ENCODE assay signal across 22 mouse cellular contexts in genomic region chr4:133195014-133195413, GRCm38 (mm10). TPM values are rescaled to one million over a fixed set of nuclear protein-coding genes. Genes with fewer than 3 reads are reported as not detected.
DNase-seq lines count a peak whose midpoint lies in the region; ATAC-seq and TF ChIP-seq lines count a peak whose summit lies in the region.
"Had no signal": no experiment of that assay in that cellular context is flagged by ENCODE, and none has a peak within 500 bp of the region (broad histone marks: within the 10 kb centered on the region; RNA-seq: fewer than 3 reads in every experiment).

No protein-coding gene starts in this region.

- TF ChIP-seq EP300 in stomach, postnatal 0 days (optimal IDR thresholded peaks at IDR 0.05) = no peak

- no peak overlapping the region for H3K4me3 ChIP-seq in stomach, embryonic 16.5 days (replicated peaks; ENCODE audit: low read length)
- no peak overlapping the region for H3K4me3 ChIP-seq in stomach, postnatal 0 days (ENCODE audit: low read depth, low read length)
- H3K4me3 ChIP-seq in C2C12 (ENCODE audit: insufficient read depth, poor library complexity, severe bottlenecking) = no peak overlapping the region
- H3K4me3 ChIP-seq in myocyte = no peak overlapping the region
- H3K4me3 ChIP-seq in hindbrain, embryonic 14.5 days (replicated peaks; ENCODE audit: low read length) = no peak overlapping the region
- H3K4me3 ChIP-seq in midbrain, embryonic 10.5 days = no peak overlapping the region

- H3ac ChIP-seq in C2C12 (ENCODE audit: control insufficient read depth, insufficient read length, low read depth) = no peak overlapping the region
- no peak overlapping the region for H3ac ChIP-seq in myocyte (ENCODE audit: control insufficient read depth, insufficient read length)

- DNase-seq in stomach, postnatal 0 days (ENCODE audit: low spot score) = no peak
- no peak for DNase-seq in hindbrain, embryonic 14.5 days (ENCODE audit: low spot score)
- DNase-seq in midbrain, embryonic 10.5 days (ENCODE audit: low spot score) = no peak
- DNase-seq: adrenal gland, adult 2 months; adrenal gland, adult 8-10 months; adrenal gland, postnatal 10 days; adrenal gland, postnatal 14 days; adrenal gland, postnatal 25 days; adrenal gland, postnatal 36 days; B cell, adult 2 months; cerebellum, adult 11 months; cerebellum, adult 11-12 months; cerebellum, adult 18-20 months; cerebellum, adult 2 months had no signal

- no peaks in the 10 kb centered on the region for H3K27me3 ChIP-seq in stomach, embryonic 16.5 days (ENCODE audit: control insufficient read depth, insufficient read depth, low read length)
- H3K27me3 ChIP-seq in stomach, postnatal 0 days (ENCODE audit: control insufficient read depth, insufficient read depth, low read length) = no peaks in the 10 kb centered on the region
- H3K27me3 ChIP-seq in C2C12 (ENCODE audit: control insufficient read depth, insufficient read depth, insufficient read length) (no peaks in the 10 kb centered on the region), myocyte (ENCODE audit: control insufficient read depth, insufficient read depth, insufficient read length) (no peaks in the 10 kb centered on the region)
- H3K27me3 ChIP-seq in hindbrain, embryonic 14.5 days (ENCODE audit: control insufficient read depth, insufficient read depth, low read length) = no peaks in the 10 kb centered on the region
- H3K27me3 ChIP-seq in midbrain, embryonic 10.5 days (ENCODE audit: low read depth, poor library complexity, severe bottlenecking) = no peaks in the 10 kb centered on the region
- H3K27me3 ChIP-seq: CH12.LX, Patski had no signal

- H3K9ac ChIP-seq in stomach, embryonic 16.5 days (ENCODE audit: low read length) = no peak overlapping the region
- no peak overlapping the region for H3K9ac ChIP-seq in stomach, postnatal 0 days (ENCODE audit: low read length)
- H3K9ac ChIP-seq in hindbrain, embryonic 14.5 days = no peak overlapping the region

- 61% methylated on average over 4 of the region's 4 CpGs for WGBS in stomach, embryonic 16.5 days
- 43% methylated on average over 4 of the region's 4 CpGs for WGBS in stomach, postnatal 0 days
- 76% methylated on average over 4 of the region's 4 CpGs for WGBS in hindbrain, embryonic 14.5 days
- WGBS in midbrain, embryonic 10.5 days = 72% methylated on average over 4 of the region's 4 CpGs

- H3K79me3 ChIP-seq in C2C12 (ENCODE audit: low read depth) = peaks cover 3% of the 10 kb centered on the region

- H3K36me3 ChIP-seq in stomach, embryonic 16.5 days (ENCODE audit: control insufficient read depth, insufficient read depth, low read length) = peaks cover 20% of the 10 kb centered on the region
- H3K36me3 ChIP-seq in stomach, postnatal 0 days (ENCODE audit: control insufficient read depth, insufficient read depth, low read length) = peaks cover 24% of the 10 kb centered on the region
- H3K36me3 ChIP-seq in C2C12 (ENCODE audit: control insufficient read depth, insufficient read depth) (peaks cover 52% of the 10 kb centered on the region), myocyte (ENCODE audit: control insufficient read depth, insufficient read depth) (peaks cover 43% of the 10 kb centered on the region)
- peaks cover 45% of the 10 kb centered on the region for H3K36me3 ChIP-seq in hindbrain, embryonic 14.5 days (replicated peaks; ENCODE audit: control insufficient read depth, insufficient read depth)
- peaks cover 70% of the 10 kb centered on the region for H3K36me3 ChIP-seq in midbrain, embryonic 10.5 days

- H3K79me2 ChIP-seq in C2C12 (ENCODE audit: control insufficient read depth, insufficient read depth) = no peaks in the 10 kb centered on the region
- H3K79me2 ChIP-seq in myocyte (ENCODE audit: control insufficient read depth, insufficient read depth) = no peaks in the 10 kb centered on the region

- 0 out of 2 replicates have a peak overlapping the region, but pooled peaks have one; percentile 29 for H3K27ac ChIP-seq in stomach, embryonic 16.5 days (ENCODE audit: low read length)
- H3K27ac ChIP-seq in stomach, postnatal 0 days (replicated peaks) = no peak overlapping the region
- H3K27ac ChIP-seq in hindbrain, embryonic 14.5 days = no peak overlapping the region
- no peak overlapping the region for H3K27ac ChIP-seq in midbrain, embryonic 10.5 days (replicated peaks)

- no peak for ATAC-seq in stomach, embryonic 16.5 days (ENCODE audit: insufficient read depth, low FRiP score)
- no peak for ATAC-seq in stomach, postnatal 0 days (ENCODE audit: low FRiP score, low TSS enrichment)
- no peak for ATAC-seq in hindbrain, embryonic 14.5 days (ENCODE audit: low FRiP score)
- ATAC-seq: activated CD4-positive, CD25-positive, alpha-beta regulatory T cell, adult 4 months; CD4-positive, CD25-positive, alpha-beta regulatory T cell, adult 4 months; Patski had no signal

- H3K9me3 ChIP-seq in stomach, embryonic 16.5 days (replicated peaks; ENCODE audit: control insufficient read depth, low read length) = no peaks in the 10 kb centered on the region
- no peaks in the 10 kb centered on the region for H3K9me3 ChIP-seq in stomach, postnatal 0 days (ENCODE audit: control insufficient read depth, low read length)
- H3K9me3 ChIP-seq in hindbrain, embryonic 14.5 days (ENCODE audit: control insufficient read depth, low read length) = no peaks in the 10 kb centered on the region
- H3K9me3 ChIP-seq in midbrain, embryonic 10.5 days (replicated peaks) = no peaks in the 10 kb centered on the region
- H3K9me3 ChIP-seq: G1E had no signal

- H3K4me2 ChIP-seq in stomach, embryonic 16.5 days (ENCODE audit: low read depth, low read length) = no peak overlapping the region
- H3K4me2 ChIP-seq in stomach, postnatal 0 days (replicated peaks; ENCODE audit: low read depth) = no peak overlapping the region
- H3K4me2 ChIP-seq in myocyte (ENCODE audit: low read depth) = no peak overlapping the region
- no peak overlapping the region for H3K4me2 ChIP-seq in hindbrain, embryonic 14.5 days (replicated peaks)

- no peak for TF ChIP-seq POLR2A in myocyte (IDR thresholded peaks at IDR 0.05; ENCODE audit: insufficient read length, low read depth)

- no peak for TF ChIP-seq CTCF in stomach, postnatal 0 days (IDR thresholded peaks at IDR 0.05; ENCODE audit: low read depth)
- no peak for TF ChIP-seq CTCF in C2C12 (IDR thresholded peaks at IDR 0.05; ENCODE audit: control insufficient read depth, insufficient read depth, insufficient read length)

- peaks cover 33% of the 10 kb centered on the region for H3K4me1 ChIP-seq in stomach, embryonic 16.5 days (ENCODE audit: control insufficient read depth, insufficient read depth, low read length)
- H3K4me1 ChIP-seq in stomach, postnatal 0 days (replicated peaks; ENCODE audit: control insufficient read depth, insufficient read depth) = peaks cover 10% of the 10 kb centered on the region
- H3K4me1 ChIP-seq in hindbrain, embryonic 14.5 days (replicated peaks; ENCODE audit: control insufficient read depth, insufficient read depth, low read length) = peaks cover 38% of the 10 kb centered on the region
- peaks cover 62% of the 10 kb centered on the region for H3K4me1 ChIP-seq in midbrain, embryonic 10.5 days

TF ChIP-seq in C2C12, 6 proteins besides CTCF, POLR2A, EP300 and RAD21:
- TF ChIP-seq MYOD1 (IDR thresholded peaks at IDR 0.05; ENCODE audit: control insufficient read depth, insufficient read length, low read depth) (peak; percentile 74), MAX (IDR thresholded peaks at IDR 0.05) (no peak)

TF ChIP-seq in myocyte, 11 proteins besides CTCF, POLR2A, EP300 and RAD21:
- TF ChIP-seq MYOG (IDR thresholded peaks at IDR 0.05; ENCODE audit: control insufficient read depth in 1 of 3, insufficient read depth in 1 of 3, insufficient read length in 2 of 3, low read depth in 2 of 3) (peak in 1 of 3 experiments; percentile 25), TCF12 (IDR thresholded peaks at IDR 0.05; ENCODE audit: insufficient read depth, poor library complexity, severe bottlenecking) (no peak), E2F4 (IDR thresholded peaks at IDR 0.05; ENCODE audit: insufficient read depth) (no peak), MYOD1 (IDR thresholded peaks at IDR 0.05; ENCODE audit: control insufficient read depth in 1 of 3, insufficient read length in 2 of 3, low read depth in 2 of 3) (peak; percentile 43 to 82 (median 77))
TF ChIP-seq in myocyte: peak in this region for 2.

RNA-seq across cellular contexts. Expression of gene Cd164l2, which starts 16.9 kb away (rescaled TPM):
- 9.2 and 9.5 TPM in 2 replicates for polyA plus RNA-seq in stomach, embryonic 16.5 days (2015; fragmentation: Nextera tagmentation; extraction: Ambion mirVana)
- polyA plus RNA-seq in stomach, postnatal 0 days (2015; fragmentation: Nextera tagmentation; extraction: Ambion mirVana) = 5.3 and 6.5 TPM in 2 replicates
- 0.23 TPM for polyA plus RNA-seq in C2C12 (2012; fragmentation: generic; extraction: Trizol)
- 0.22 TPM for polyA plus RNA-seq in myocyte (2012; fragmentation: generic; extraction: Trizol)
- polyA plus RNA-seq in hindbrain, embryonic 14.5 days (2014; fragmentation: Nextera tagmentation; extraction: Ambion mirVana) = 2.2 TPM in 2 replicates
- polyA plus RNA-seq in midbrain, embryonic 10.5 days (2016; fragmentation: Nextera tagmentation; extraction: Ambion mirVana) = 0.99 and 1.7 TPM in 2 replicates
- polyA plus RNA-seq: activated CD4-positive, CD25-positive, alpha-beta regulatory T cell, adult 4 months; G1E had no signal

RNA-seq across cellular contexts. Expression of gene Gpr3, which starts 17.3 kb away (rescaled TPM):
- polyA plus RNA-seq in stomach, embryonic 16.5 days (2015; fragmentation: Nextera tagmentation; extraction: Ambion mirVana) = 0.12 TPM in 1 of 2 replicates, not detected in the other
- polyA plus RNA-seq in stomach, postnatal 0 days (2015; fragmentation: Nextera tagmentation; extraction: Ambion mirVana) = 0.11 and 0.19 TPM in 2 replicates
- polyA plus RNA-seq in C2C12 (2012; fragmentation: generic; extraction: Trizol) = 0.53 TPM
- polyA plus RNA-seq in myocyte (2012; fragmentation: generic; extraction: Trizol) = 0.40 TPM
- 1.5 and 2.3 TPM in 2 replicates for polyA plus RNA-seq in hindbrain, embryonic 14.5 days (2014; fragmentation: Nextera tagmentation; extraction: Ambion mirVana)
- polyA plus RNA-seq in midbrain, embryonic 10.5 days (2016; fragmentation: Nextera tagmentation; extraction: Ambion mirVana) = 0.17 and 0.35 TPM in 2 replicates
- polyA plus RNA-seq: activated CD4-positive, CD25-positive, alpha-beta regulatory T cell, adult 4 months; CD4-positive, CD25-positive, alpha-beta regulatory T cell, adult 4 months had no signal

RNA-seq across cellular contexts. Expression of gene Map3k6, which starts 45.6 kb away (rescaled TPM):
- 17.1 and 21.0 TPM in 2 replicates for polyA plus RNA-seq in stomach, embryonic 16.5 days (2015; fragmentation: Nextera tagmentation; extraction: Ambion mirVana)
- polyA plus RNA-seq in stomach, postnatal 0 days (2015; fragmentation: Nextera tagmentation; extraction: Ambion mirVana) = 17.6 and 21.5 TPM in 2 replicates
- polyA plus RNA-seq in C2C12 (2012; fragmentation: generic; extraction: Trizol) (7.3 TPM), myocyte (2012; fragmentation: generic; extraction: Trizol) (4.6 TPM)
- 1.7 and 3.0 TPM in 2 replicates for polyA plus RNA-seq in hindbrain, embryonic 14.5 days (2014; fragmentation: Nextera tagmentation; extraction: Ambion mirVana)
- 2.6 and 3.0 TPM in 2 replicates for polyA plus RNA-seq in midbrain, embryonic 10.5 days (2016; fragmentation: Nextera tagmentation; extraction: Ambion mirVana)
